23 mouse cellular contexts compared by ENCODE assay signal in the genomic region with DNA sequence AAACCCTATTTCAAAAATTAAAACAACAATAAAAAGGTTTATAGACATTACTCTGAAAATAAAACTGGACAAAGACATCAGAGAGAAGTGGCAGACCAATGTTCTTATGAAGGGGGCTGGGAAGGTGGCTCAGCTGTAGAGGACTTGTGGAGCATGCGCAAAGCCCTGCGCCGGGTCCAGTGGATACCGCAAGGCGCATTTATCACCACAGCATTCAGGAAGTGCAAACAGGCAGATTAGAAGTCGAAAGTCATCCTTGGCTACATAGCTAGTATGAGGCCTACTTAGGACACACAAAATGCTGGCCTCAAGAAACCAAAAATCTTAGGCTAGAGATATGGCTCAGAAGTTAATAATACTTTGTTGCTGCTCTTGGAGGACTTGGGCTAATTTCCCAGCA. TPM values are rescaled to one million over a fixed set of nuclear protein-coding genes. Genes with fewer than 3 reads are reported as not detected.
DNase-seq lines count a peak whose midpoint lies in the region; ATAC-seq and TF ChIP-seq lines count a peak whose summit lies in the region.
"Had no signal": no experiment of that assay in that cellular context is flagged by ENCODE, and none has a peak within 500 bp of the region (broad histone marks: within the 10 kb centered on the region; RNA-seq: fewer than 3 reads in every experiment).

No protein-coding gene starts in this region.

- DNase-seq in 416B (ENCODE audit: low read depth) (peak; percentile 53), MEL (ENCODE audit: low read depth, low spot score) (peak; percentile 95)
- no peak for DNase-seq in layer of hippocampus, adult 9-10 months (ENCODE audit: low spot score)
- no peak for DNase-seq in heart, adult 2 months
- DNase-seq: adrenal gland, postnatal 14 days; B cell, adult 2 months; cerebellum, adult 11-12 months; cerebellum, adult 9-10 months; cerebellum, postnatal 25 days; forebrain, postnatal 0 days; gastrocnemius, postnatal 14 days had no signal

- no peak overlapping the region for H3K4me2 ChIP-seq in liver, embryonic 12.5 days
- H3K4me2 ChIP-seq in forebrain, embryonic 15.5 days (replicated peaks) = no peak overlapping the region
- H3K4me2 ChIP-seq: embryonic facial prominence, embryonic 13.5 days; forebrain, embryonic 12.5 days; heart, embryonic 12.5 days; hindbrain, embryonic 14.5 days had no signal

- TF ChIP-seq POLR2A in MEL (IDR thresholded peaks at IDR 0.05; ENCODE audit: control insufficient read depth in 1 of 2, insufficient read depth in 1 of 2, low read depth in 1 of 2, low read length in 2 of 2, poor library complexity in 1 of 2) = peak in 1 of 2 experiments; percentile 48; a peak in 2 of 4 replicates
- no peak for TF ChIP-seq POLR2A in heart, adult 2 months (IDR thresholded peaks at IDR 0.05; ENCODE audit: insufficient read depth, low read depth, low read length)

- TF ChIP-seq CTCF in MEL (IDR thresholded peaks at IDR 0.05 in 2 of 3, conservative IDR thresholded peaks at IDR 0.05 in 1 of 3; ENCODE audit: control insufficient read depth in 1 of 3, insufficient read depth in 1 of 3, low read depth in 2 of 3, low read length in 3 of 3, poor library complexity in 1 of 3, severe bottlenecking in 1 of 3) = no peak
- no peak for TF ChIP-seq CTCF in heart, adult 2 months (IDR thresholded peaks at IDR 0.05)

- peak; percentile 69 for ATAC-seq in liver, embryonic 12.5 days
- ATAC-seq in megakaryocyte progenitor cell, adult 5-6 weeks (replicated peaks; ENCODE audit: poor library complexity) = peak; percentile 95
- no peak for ATAC-seq in forebrain, embryonic 15.5 days (replicated peaks)
- ATAC-seq: activated CD4-positive, CD25-positive, alpha-beta regulatory T cell, adult 4 months; CD4-positive, CD25-positive, alpha-beta regulatory T cell, adult 4 months; forebrain, postnatal 0 days; Patski had no signal

- H3K79me2 ChIP-seq in MEL (ENCODE audit: control insufficient read depth, insufficient read depth, low read length, poor library complexity) = no peaks in the 10 kb centered on the region
- H3K79me2 ChIP-seq in heart, adult 2 months (replicated peaks; ENCODE audit: control insufficient read depth, insufficient read depth, low read length) = no peaks in the 10 kb centered on the region

- H3K9me3 ChIP-seq in MEL (replicated peaks; ENCODE audit: insufficient read depth, low read length) = no peaks in the 10 kb centered on the region
- H3K9me3 ChIP-seq in liver, embryonic 12.5 days (replicated peaks) = no peaks in the 10 kb centered on the region
- H3K9me3 ChIP-seq in forebrain, embryonic 15.5 days = no peaks in the 10 kb centered on the region
- H3K9me3 ChIP-seq: embryonic facial prominence, embryonic 13.5 days; forebrain, embryonic 12.5 days; G1E; heart, embryonic 12.5 days; hindbrain, embryonic 10.5 days had no signal

- peak overlapping the region; percentile 84 for H3K27ac ChIP-seq in MEL (ENCODE audit: control insufficient read depth, low read depth, low read length)
- H3K27ac ChIP-seq in liver, embryonic 12.5 days = no peak overlapping the region
- H3K27ac ChIP-seq in forebrain, embryonic 15.5 days (replicated peaks) = no peak overlapping the region
- no peak overlapping the region for H3K27ac ChIP-seq in heart, adult 2 months
- H3K27ac ChIP-seq: embryonic facial prominence, embryonic 13.5 days; forebrain, embryonic 12.5 days; hindbrain, embryonic 10.5 days; hindbrain, embryonic 14.5 days had no signal

- H3K36me3 ChIP-seq in MEL (ENCODE audit: control insufficient read depth in 1 of 2, insufficient read depth in 2 of 2, low read length in 2 of 2) = peaks cover 0 to 15% of the 10 kb centered on the region in 2 experiments; a peak in 2 of 4 replicates
- no peaks in the 10 kb centered on the region for H3K36me3 ChIP-seq in liver, embryonic 12.5 days
- no peaks in the 10 kb centered on the region; the same call in 1 of the 2 replicates for H3K36me3 ChIP-seq in forebrain, embryonic 15.5 days
- no peaks in the 10 kb centered on the region for H3K36me3 ChIP-seq in heart, adult 2 months (ENCODE audit: control insufficient read depth, insufficient read depth, low read length)
- H3K36me3 ChIP-seq: forebrain, embryonic 12.5 days; heart, embryonic 12.5 days had no signal

- intact Hi-C loops in heart, adult 2 months (cut with DNase I) = no loop called here

- no peaks in the 10 kb centered on the region for H3K27me3 ChIP-seq in MEL (ENCODE audit: control insufficient read depth in 1 of 2, insufficient read depth in 2 of 2, low read length in 2 of 2)
- no peaks in the 10 kb centered on the region for H3K27me3 ChIP-seq in liver, embryonic 12.5 days (replicated peaks)
- H3K27me3 ChIP-seq in forebrain, embryonic 15.5 days = no peaks in the 10 kb centered on the region
- H3K27me3 ChIP-seq in heart, adult 2 months (ENCODE audit: control insufficient read depth, insufficient read depth, low read length) = no peaks in the 10 kb centered on the region
- H3K27me3 ChIP-seq: embryonic facial prominence, embryonic 13.5 days; forebrain, embryonic 12.5 days; heart, embryonic 12.5 days; Patski had no signal

- 27% methylated on average over 6 of the region's 6 CpGs for WGBS in liver, embryonic 12.5 days (ENCODE audit: insufficient replicate concordance)
- WGBS in forebrain, embryonic 15.5 days = 89% methylated on average over 6 of the region's 6 CpGs
- 81% methylated on average over 6 of the region's 6 CpGs for WGBS in heart, adult 2 months

- peak overlapping the region; percentile 18; the same call in 1 of the 2 replicates for H3K9ac ChIP-seq in MEL (ENCODE audit: control insufficient read depth, low read depth, low read length, poor library complexity, severe bottlenecking)
- no peak overlapping the region for H3K9ac ChIP-seq in liver, embryonic 12.5 days
- no peak overlapping the region for H3K9ac ChIP-seq in forebrain, embryonic 15.5 days (replicated peaks)
- H3K9ac ChIP-seq in heart, adult 2 months (ENCODE audit: low read depth, low read length) = no peak overlapping the region
- H3K9ac ChIP-seq: embryonic facial prominence, embryonic 13.5 days; forebrain, embryonic 12.5 days; forebrain, postnatal 0 days; heart, embryonic 12.5 days; hindbrain, embryonic 14.5 days had no signal

- H3K4me3 ChIP-seq in MEL (ENCODE audit: control insufficient read depth in 1 of 2, insufficient read depth in 1 of 2, low read depth in 2 of 2, low read length in 2 of 2) = peak overlapping the region in 1 of 2 experiments; percentile 5; a peak in 1 of 4 replicates
- H3K4me3 ChIP-seq in liver, embryonic 12.5 days = no peak overlapping the region
- no peak overlapping the region for H3K4me3 ChIP-seq in forebrain, embryonic 15.5 days
- no peak overlapping the region for H3K4me3 ChIP-seq in heart, adult 2 months
- H3K4me3 ChIP-seq: embryonic facial prominence, embryonic 13.5 days; forebrain, embryonic 12.5 days; heart, embryonic 12.5 days; hindbrain, embryonic 10.5 days had no signal

- no peak for TF ChIP-seq RAD21 in MEL (IDR thresholded peaks at IDR 0.05; ENCODE audit: low read depth, low read length)

- peaks cover 11 to 17% of the 10 kb centered on the region in 2 experiments for H3K4me1 ChIP-seq in MEL (ENCODE audit: control insufficient read depth in 1 of 2, insufficient read depth in 2 of 2, low read length in 2 of 2)
- peaks cover 15% of the 10 kb centered on the region for H3K4me1 ChIP-seq in liver, embryonic 12.5 days
- no peaks in the 10 kb centered on the region for H3K4me1 ChIP-seq in forebrain, embryonic 15.5 days
- no peaks in the 10 kb centered on the region for H3K4me1 ChIP-seq in heart, adult 2 months (ENCODE audit: control insufficient read depth, insufficient read depth, low read length)
- H3K4me1 ChIP-seq: embryonic facial prominence, embryonic 13.5 days; forebrain, embryonic 12.5 days; heart, embryonic 12.5 days; hindbrain, embryonic 10.5 days had no signal

- peak; percentile 78 to 85 for TF ChIP-seq EP300 in MEL (IDR thresholded peaks at IDR 0.05; ENCODE audit: low read depth in 1 of 2, low read length in 2 of 2)
- no peak for TF ChIP-seq EP300 in heart, adult 2 months (IDR thresholded peaks at IDR 0.05; ENCODE audit: insufficient read depth, low read depth, low read length)

RNA-seq across cellular contexts. Expression of gene Zfp646, which starts 17.8 kb away (rescaled TPM):
- total RNA-seq in MEL (2012; rRNA removed) = 30.1 and 35.8 TPM in 2 replicates
- polyA plus RNA-seq in MEL (2012; ENCODE audit: insufficient read depth in 1 of 2, insufficient read length in 2 of 2, low read depth in 1 of 2, low replicate concordance in 2 of 2, missing spikeins in 1 of 2) = 10 to 100 TPM in 1 of 2 experiments, not detected in 1; 38.2 TPM
- polyA plus RNA-seq in liver, embryonic 12.5 days (2016; fragmentation: Nextera tagmentation; extraction: Ambion mirVana) = 8.6 and 9.1 TPM in 2 replicates
- total RNA-seq in megakaryocyte progenitor cell, adult 5-6 weeks (2015) = 18.7 and 19.4 TPM in 2 replicates
- total RNA-seq in megakaryocyte progenitor cell, adult 5-6 weeks (2017) = 31.6 and 38.2 TPM in 2 replicates
- 13.2 and 13.7 TPM in 2 replicates for polyA plus RNA-seq in forebrain, embryonic 15.5 days (2015; fragmentation: Nextera tagmentation; extraction: Ambion mirVana)
- total RNA-seq in heart, adult 2 months (2021) = 10 to 100 TPM; 17.7 to 18.9 TPM
- 8.0 and 11.8 TPM in 2 replicates for polyA plus RNA-seq in heart, adult 2 months (2012; rRNA removed)

RNA-seq across cellular contexts. Expression of gene Zfp668, which starts 18.4 kb away (rescaled TPM):
- 7.7 and 9.1 TPM in 2 replicates for total RNA-seq in MEL (2012; rRNA removed)
- 10 to 100 TPM in 1 of 2 experiments, not detected in 1; 15.6 TPM for polyA plus RNA-seq in MEL (2012; ENCODE audit: insufficient read depth in 1 of 2, insufficient read length in 2 of 2, low read depth in 1 of 2, low replicate concordance in 2 of 2, missing spikeins in 1 of 2)
- polyA plus RNA-seq in liver, embryonic 12.5 days (2016; fragmentation: Nextera tagmentation; extraction: Ambion mirVana) = 11.2 and 11.3 TPM in 2 replicates
- 5.7 and 7.4 TPM in 2 replicates for total RNA-seq in megakaryocyte progenitor cell, adult 5-6 weeks (2015)
- total RNA-seq in megakaryocyte progenitor cell, adult 5-6 weeks (2017) = 2.9 and 6.7 TPM in 2 replicates
- 46.2 and 48.4 TPM in 2 replicates for polyA plus RNA-seq in forebrain, embryonic 15.5 days (2015; fragmentation: Nextera tagmentation; extraction: Ambion mirVana)
- total RNA-seq in heart, adult 2 months (2021) = 1 to 10 TPM; 3.4 to 4.1 TPM
- polyA plus RNA-seq in heart, adult 2 months (2012; rRNA removed) = 2.2 and 2.7 TPM in 2 replicates

RNA-seq across cellular contexts. Expression of gene Prss53, which starts 32.5 kb away (rescaled TPM):
- total RNA-seq in MEL (2012; rRNA removed) = 0.10 and 0.15 TPM in 2 replicates
- under 1 TPM in 1 of 2 experiments, not detected in 1; 0.77 TPM for polyA plus RNA-seq in MEL (2012; ENCODE audit: insufficient read depth in 1 of 2, insufficient read length in 2 of 2, low read depth in 1 of 2, low replicate concordance in 2 of 2, missing spikeins in 1 of 2)
- 0.26 and 0.49 TPM in 2 replicates for polyA plus RNA-seq in liver, embryonic 12.5 days (2016; fragmentation: Nextera tagmentation; extraction: Ambion mirVana)
- total RNA-seq in megakaryocyte progenitor cell, adult 5-6 weeks (2015) = 0.15 and 0.39 TPM in 2 replicates
- not detected in 2 replicates for total RNA-seq in megakaryocyte progenitor cell, adult 5-6 weeks (2017)
- 0.78 and 0.92 TPM in 2 replicates for polyA plus RNA-seq in forebrain, embryonic 15.5 days (2015; fragmentation: Nextera tagmentation; extraction: Ambion mirVana)
- 1 to 10 TPM in 1 of 2 experiments, under 1 TPM in 1; 0.76 to 1.2 TPM for total RNA-seq in heart, adult 2 months (2021)
- polyA plus RNA-seq in heart, adult 2 months (2012; rRNA removed) = 3.8 TPM in 2 replicates

RNA-seq across cellular contexts. Expression of gene Stx1b, which starts 33.9 kb away (rescaled TPM):
- 0.03 and 0.15 TPM in 2 replicates for total RNA-seq in MEL (2012; rRNA removed)
- polyA plus RNA-seq in MEL (2012; ENCODE audit: insufficient read depth in 1 of 2, insufficient read length in 2 of 2, low read depth in 1 of 2, low replicate concordance in 2 of 2, missing spikeins in 1 of 2) = under 1 TPM in 1 of 2 experiments, not detected in 1; 0.56 TPM
- polyA plus RNA-seq in liver, embryonic 12.5 days (2016; fragmentation: Nextera tagmentation; extraction: Ambion mirVana) = 0.20 and 0.56 TPM in 2 replicates
- 0.12 and 1.5 TPM in 2 replicates for total RNA-seq in megakaryocyte progenitor cell, adult 5-6 weeks (2015)
- 0.03 and 0.12 TPM in 2 replicates for total RNA-seq in megakaryocyte progenitor cell, adult 5-6 weeks (2017)
- polyA plus RNA-seq in forebrain, embryonic 15.5 days (2015; fragmentation: Nextera tagmentation; extraction: Ambion mirVana) = 34.5 and 37.4 TPM in 2 replicates
- 1 to 10 TPM in 1 of 2 experiments, under 1 TPM in 1; 0.77 to 1.1 TPM for total RNA-seq in heart, adult 2 months (2021)
- 3.8 and 4.0 TPM in 2 replicates for polyA plus RNA-seq in heart, adult 2 months (2012; rRNA removed)
- polyA plus RNA-seq: CD4-positive, CD25-positive, alpha-beta regulatory T cell, adult 4 months had no signal

RNA-seq across cellular contexts. Expression of gene Stx4a, which starts 34.2 kb away (rescaled TPM):
- 44.4 and 47.8 TPM in 2 replicates for total RNA-seq in MEL (2012; rRNA removed)
- polyA plus RNA-seq in MEL (2012; ENCODE audit: insufficient read depth in 1 of 2, insufficient read length in 2 of 2, low read depth in 1 of 2, low replicate concordance in 2 of 2, missing spikeins in 1 of 2) = 100 to 1,000 TPM in 1 of 2 experiments, not detected in 1; 121 TPM
- 19.0 and 21.1 TPM in 2 replicates for polyA plus RNA-seq in liver, embryonic 12.5 days (2016; fragmentation: Nextera tagmentation; extraction: Ambion mirVana)
- 55.8 and 70.2 TPM in 2 replicates for total RNA-seq in megakaryocyte progenitor cell, adult 5-6 weeks (2015)
- 35.7 and 50.4 TPM in 2 replicates for total RNA-seq in megakaryocyte progenitor cell, adult 5-6 weeks (2017)
- 19.2 and 21.3 TPM in 2 replicates for polyA plus RNA-seq in forebrain, embryonic 15.5 days (2015; fragmentation: Nextera tagmentation; extraction: Ambion mirVana)
- total RNA-seq in heart, adult 2 months (2021) = 10 to 100 TPM; 68.4 to 71.9 TPM
- 79.3 and 83.0 TPM in 2 replicates for polyA plus RNA-seq in heart, adult 2 months (2012; rRNA removed)

Comparison
In these comparisons a context has a peak if more than half of its experiments do, and no peak if none do; other contexts are left out.
1. DNase-seq: peak in 416B (single experiment) and MEL (single experiment); none in layer of hippocampus, adult 9-10 months (single experiment) and heart, adult 2 months (0 of 2).